Mouse (Mus musculus): ENCODE measurements around the gene Nrg4.

DNA sequence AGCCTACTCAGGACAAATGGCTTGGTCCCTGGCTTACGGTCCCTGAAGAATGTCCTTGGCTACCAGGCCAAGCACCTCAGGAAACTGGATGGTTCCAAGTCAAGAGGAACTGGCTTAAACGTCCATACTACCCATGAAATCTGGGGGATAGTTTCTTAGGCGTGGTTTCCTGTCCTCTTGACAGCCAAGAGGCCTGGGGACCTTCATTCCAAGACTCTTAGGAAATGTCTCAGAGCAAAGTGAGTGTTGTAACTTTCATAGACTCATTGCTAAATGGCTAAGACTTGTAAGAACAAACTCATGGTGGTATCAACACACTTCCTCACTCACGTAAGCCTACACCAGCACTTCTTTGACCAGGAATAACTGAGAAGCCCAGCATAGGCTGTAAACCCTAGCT, 71.0 kb downstream of the Nrg4 start:
- TF ChIP-seq EP300 (IDR thresholded peaks at IDR 0.05; ENCODE audit: low read depth) (no peak), CTCF (IDR thresholded peaks at IDR 0.05; ENCODE audit: low read depth) (no peak)

Measured in liver, embryonic 14.5 days (tissue).